Mouse (Mus musculus) limb, embryonic 10.5 days (tissue): Measurements from ENCODE around the gene H2-Q1. TPM values are rescaled to one million over a fixed set of nuclear protein-coding genes. Genes with fewer than 3 reads are reported as not detected.

Experiments used
- DNase-seq: peaks from one replicate; pipeline ENCODE4 v3.0.0-alpha.2; 2017; ENCODE audit warnings: low spot score
- H3K27ac ChIP-seq: fragments of 300-500 bp; sonication (generic); 2 replicates; pipeline ENCODE4 v1.5.1; 2016; ENCODE audit warnings: mild to moderate bottlenecking
- H3K27me3 ChIP-seq: fragments of 300-500 bp; sonication (generic); 2 replicates; pipeline ENCODE4 v1.6.1; 2016; ENCODE audit warnings: low read depth, mild to moderate bottlenecking; ENCODE audit not compliant: poor library complexity, severe bottlenecking
- H3K36me3 ChIP-seq: fragments of 300-500 bp; sonication (generic); 2 replicates; pipeline ENCODE4 v1.6.1; 2016; ENCODE audit warnings: mild to moderate bottlenecking, moderate library complexity
- H3K4me1 ChIP-seq: fragments of 300-500 bp; sonication (generic); 2 replicates; pipeline ENCODE4 v1.6.1; 2016
- H3K4me3 ChIP-seq: fragments of 300-500 bp; sonication (generic); 2 replicates; pipeline ENCODE4 v1.5.1; 2016; ENCODE audit warnings: mild to moderate bottlenecking, moderate library complexity
- H3K9me3 ChIP-seq: fragments of 300-500 bp; sonication (generic); replicated peaks from 2 replicates; pipeline ENCODE4 v1.6.1; 2016; ENCODE audit warnings: mild to moderate bottlenecking
- WGBS: fragments of 180-500 bp; shearing (Covaris S2); methylation state at CpG from one replicate; pipeline ENCODE4 v1.1.7; 2016; 5-methylcytosine and 5-hydroxymethylcytosine counted together
- polyA plus RNA-seq: library from polyadenylated mRNA; unstranded; fragments of >200 nt; fragmentation: Nextera tagmentation; extraction: Ambion mirVana; gene quantifications from 2 replicates; pipeline ENCODE4 v1.2.1, GENCODE M21; 2016

The H2-Q1 gene
- polyA plus RNA-seq, 1 experiment from 2014 or later, result not detected

DNA sequence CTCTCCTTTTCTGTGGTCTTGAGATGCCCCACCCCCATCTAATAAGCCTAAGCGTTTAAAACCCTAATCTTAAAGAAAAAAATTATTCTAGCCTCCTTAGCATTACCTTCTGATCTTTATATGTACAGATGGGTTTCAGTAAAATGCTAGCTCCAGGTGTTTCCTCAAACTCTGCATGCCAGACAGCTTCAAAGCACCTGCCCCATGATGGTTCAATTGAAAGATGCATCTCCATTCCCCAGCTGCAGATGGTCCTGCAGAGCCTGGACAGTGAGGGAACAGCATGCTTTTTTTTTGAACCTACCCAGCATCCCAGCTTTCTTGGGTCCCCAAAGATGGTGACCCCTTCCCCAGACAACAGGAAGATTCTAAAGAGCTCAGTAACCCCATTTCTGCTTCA, 36.9 kb downstream of the H2-Q1 start:
- peaks cover 9% of the 10 kb centered on the region for H3K4me1 ChIP-seq
- DNase-seq, result no peak
- no peak overlapping the region for H3K27ac ChIP-seq
- peaks cover 32% of the 10 kb centered on the region for H3K27me3 ChIP-seq
- H3K4me3 ChIP-seq, result no peak overlapping the region
- no peaks in the 10 kb centered on the region for H3K36me3 ChIP-seq
- H3K9me3 ChIP-seq, result no peaks in the 10 kb centered on the region
- WGBS, result 40% methylated on average over 1 of the region's 1 CpGs

DNA sequence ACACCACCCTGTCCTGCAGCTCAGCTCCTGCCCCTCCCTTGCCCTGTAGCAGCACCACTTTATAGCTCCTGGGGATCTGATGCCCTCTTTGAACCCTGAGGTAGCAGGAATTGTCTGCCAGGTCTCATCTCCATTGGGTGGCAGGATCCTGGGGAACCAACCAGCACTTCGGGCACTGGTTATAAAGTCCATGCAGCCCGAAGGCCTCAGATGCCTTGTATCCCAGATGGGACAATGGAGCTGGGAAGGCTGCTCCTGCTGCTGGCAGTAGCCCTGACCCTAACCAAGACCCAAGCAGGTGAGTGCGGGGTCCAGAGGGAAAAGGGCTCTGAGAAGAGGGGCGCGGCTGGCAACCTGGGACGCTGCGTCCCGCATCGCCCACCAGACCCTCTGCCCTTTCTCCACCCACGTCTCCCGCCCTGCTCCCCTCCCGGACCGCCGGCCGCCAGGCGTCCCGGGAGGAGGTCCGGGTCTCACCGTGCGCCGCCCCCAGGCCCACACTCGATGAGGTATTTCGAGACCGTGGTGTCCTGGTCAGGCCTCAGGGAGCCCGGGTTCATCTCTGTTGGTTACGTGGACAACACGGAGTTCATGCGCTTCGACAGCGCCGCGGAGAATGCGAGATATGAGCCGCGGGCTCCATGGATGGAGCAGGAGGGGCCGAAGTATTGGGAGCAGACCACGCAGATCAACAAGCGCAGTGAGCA, 38.7 kb downstream of the H2-Q1 start:
- DNase-seq, result peak; percentile 33
- Histone ChIP-seq H3K27ac (no peak overlapping the region), H3K4me3 (peak overlapping the region; percentile 49), H3K4me1 (peaks cover 9% of the 10 kb centered on the region), H3K9me3 (peaks cover 4% of the 10 kb centered on the region; the same call in 1 of the 2 replicates), H3K27me3 (peaks cover 32% of the 10 kb centered on the region), H3K36me3 (no peaks in the 10 kb centered on the region)
- 9% methylated on average over 38 of the region's 38 CpGs for WGBS

DNA sequence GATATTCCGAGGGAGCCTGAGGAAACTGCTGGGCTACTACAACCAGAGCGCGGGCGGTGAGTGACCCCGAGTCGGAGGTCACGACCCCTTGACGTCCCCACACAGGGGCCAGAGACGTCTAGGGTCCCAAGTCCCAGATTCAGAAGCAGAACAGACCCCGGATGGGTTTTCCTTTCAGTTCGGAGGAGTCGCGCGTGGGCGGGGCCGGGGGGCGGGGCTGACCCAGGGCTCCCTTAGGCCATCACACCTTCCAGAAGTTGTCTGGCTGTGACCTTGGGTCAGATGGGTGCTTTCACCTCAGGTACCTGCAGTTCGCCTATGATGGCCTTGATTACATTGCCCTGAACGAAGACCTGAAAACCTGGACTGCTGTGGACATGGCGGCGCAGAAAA, 39.3 kb downstream of the H2-Q1 start:
- 20% methylated on average over 21 of the region's 21 CpGs for WGBS
- Histone ChIP-seq H3K9me3 (peaks cover 4% of the 10 kb centered on the region; the same call in 1 of the 2 replicates), H3K36me3 (no peaks in the 10 kb centered on the region), H3K27ac (no peak overlapping the region), H3K27me3 (peaks cover 32% of the 10 kb centered on the region), H3K4me1 (peaks cover 9% of the 10 kb centered on the region), H3K4me3 (peak overlapping the region; percentile 49)
- DNase-seq, result no peak

Other genes starting within 250 kb of the H2-Q1 start
- 0.81 and 0.95 TPM in 2 replicates for gene Ly6g6e, start 243.5 kb upstream of the H2-Q1 start, polyA plus RNA-seq
- gene Ly6g6d, start 242.3 kb upstream of the H2-Q1 start, polyA plus RNA-seq, result 0.80 and 1.1 TPM in 2 replicates
- 0.56 and 0.66 TPM in 2 replicates for gene Ly6g6f, start 234.8 kb upstream of the H2-Q1 start, polyA plus RNA-seq
- 53.3 and 63.6 TPM in 2 replicates for gene Abhd16a, start 231.1 kb upstream of the H2-Q1 start, polyA plus RNA-seq
- gene Ly6g5c, start 212.1 kb upstream of the H2-Q1 start, polyA plus RNA-seq, result not detected in 2 replicates
- 1.4 and 1.7 TPM in 2 replicates for gene Ly6g5b, start 205.0 kb upstream of the H2-Q1 start, polyA plus RNA-seq
- gene Gpank1, start 198.9 kb upstream of the H2-Q1 start, polyA plus RNA-seq, result 33.9 and 35.8 TPM in 2 replicates
- 299 and 317 TPM in 2 replicates for gene Csnk2b, start 198.4 kb upstream of the H2-Q1 start, polyA plus RNA-seq
- 8.4 and 8.5 TPM in 2 replicates for gene D17H6S53E, start 194.0 kb upstream of the H2-Q1 start, polyA plus RNA-seq
- 0.39 and 0.56 TPM in 2 replicates for gene Apom, start 188.4 kb upstream of the H2-Q1 start, polyA plus RNA-seq
- 74.2 and 74.7 TPM in 2 replicates for gene Bag6, start 185.2 kb upstream of the H2-Q1 start, polyA plus RNA-seq
- 213 and 229 TPM in 2 replicates for gene Prrc2a, start 155.5 kb upstream of the H2-Q1 start, polyA plus RNA-seq
- gene Aif1, start 144.3 kb upstream of the H2-Q1 start, polyA plus RNA-seq, result 1.5 and 1.8 TPM in 2 replicates
- gene Lst1, start 132.0 kb upstream of the H2-Q1 start, polyA plus RNA-seq, result 1.6 and 2.0 TPM in 2 replicates
- gene Ltb, start 126.0 kb upstream of the H2-Q1 start, polyA plus RNA-seq, result 0.38 and 0.45 TPM in 2 replicates
- 0.14 TPM in 1 of 2 replicates, not detected in the other for gene Tnf, start 118.4 kb upstream of the H2-Q1 start, polyA plus RNA-seq
- gene Lta, start 115.1 kb upstream of the H2-Q1 start, polyA plus RNA-seq, result not detected in 2 replicates
- gene Gm16181, start 99.6 kb upstream of the H2-Q1 start, polyA plus RNA-seq, result 0.30 and 0.33 TPM in 2 replicates
- 4.5 and 5.2 TPM in 2 replicates for gene Atp6v1g2, start 86.7 kb upstream of the H2-Q1 start, polyA plus RNA-seq
- gene Nfkbil1, start 84.6 kb upstream of the H2-Q1 start, polyA plus RNA-seq, result 10.7 and 12.1 TPM in 2 replicates
- 749 and 792 TPM in 2 replicates for gene Ddx39b, start 78.7 kb upstream of the H2-Q1 start, polyA plus RNA-seq
- gene H2-D1, start 57.7 kb upstream of the H2-Q1 start, polyA plus RNA-seq, result 21.4 and 23.1 TPM in 2 replicates
- gene H2-Q2, start 21.8 kb downstream of the H2-Q1 start, polyA plus RNA-seq, result 0.79 and 0.80 TPM in 2 replicates
- gene H2-Q4, start 59.2 kb downstream of the H2-Q1 start, polyA plus RNA-seq, result 2.2 and 3.6 TPM in 2 replicates
- 2.6 and 3.8 TPM in 2 replicates for gene H2-Q6, start 104.4 kb downstream of the H2-Q1 start, polyA plus RNA-seq
- 24.7 and 28.4 TPM in 2 replicates for gene H2-Q7, start 118.8 kb downstream of the H2-Q1 start, polyA plus RNA-seq
- gene H2-Q10, start 149.7 kb downstream of the H2-Q1 start, polyA plus RNA-seq, result 0.51 and 0.53 TPM in 2 replicates
- gene Pou5f1, start 185.6 kb downstream of the H2-Q1 start, polyA plus RNA-seq, result not detected in 2 replicates
- gene Tcf19, start 196.4 kb downstream of the H2-Q1 start, polyA plus RNA-seq, result 38.8 and 52.0 TPM in 2 replicates
- gene Cchcr1, start 196.7 kb downstream of the H2-Q1 start, polyA plus RNA-seq, result 24.9 and 25.5 TPM in 2 replicates
- 1.4 TPM in 2 replicates for gene Psors1c2, start 212.8 kb downstream of the H2-Q1 start, polyA plus RNA-seq
- gene Cdsn, start 231.7 kb downstream of the H2-Q1 start, polyA plus RNA-seq, result not detected in 2 replicates
- gene 2300002M23Rik, start 247.0 kb downstream of the H2-Q1 start, polyA plus RNA-seq, result not detected in 2 replicates